Mouse (Mus musculus) olfactory bulb, adult 2 months (tissue): ENCODE measurements around the gene Rxfp4. TPM values are rescaled to one million over a fixed set of nuclear protein-coding genes. Genes with fewer than 3 reads are reported as not detected.
"Not testable (repeated sequence)": the region's sequence is repeated elsewhere in the genome, so short reads cannot be mapped to it uniquely, and the experiment has no call there.

Experiments used
- H3K27ac ChIP-seq: fragments of 200-500 bp; 2 replicates; pipeline ENCODE4 v1.5.1; 2012; ENCODE audit warnings: low read depth, low read length; ENCODE audit not compliant: insufficient read depth
- H3K4me1 ChIP-seq: fragments of 200-500 bp; 2 replicates; pipeline ENCODE4 v1.6.1; 2012; ENCODE audit warnings: low read length; ENCODE audit not compliant: control insufficient read depth, insufficient read depth
- H3K4me3 ChIP-seq: fragments of 200-500 bp; 2 replicates; pipeline ENCODE4 v1.5.1; 2012; ENCODE audit warnings: mild to moderate bottlenecking, low read depth, low read length, moderate library complexity; ENCODE audit not compliant: insufficient read depth
- CTCF ChIP-seq: fragments of 200-500 bp; IDR thresholded peaks from 2 replicates; pipeline ENCODE4 v1.5.1; 2012; ENCODE audit warnings: low read depth, mild to moderate bottlenecking, low read length, moderate library complexity; ENCODE audit not compliant: insufficient read depth
- POLR2A ChIP-seq: fragments of 200-500 bp; IDR thresholded peaks from 2 replicates; pipeline ENCODE4 v1.6.1; 2012; ENCODE audit warnings: mild to moderate bottlenecking, low read depth, low read length, moderate library complexity; ENCODE audit not compliant: insufficient read depth
- WGBS: fragments of 180-500 bp; shearing (Covaris S2); methylation state at CpG from one replicate; pipeline ENCODE4 v1.1.7; 2018; 5-methylcytosine and 5-hydroxymethylcytosine counted together
- polyA plus RNA-seq: library from polyadenylated mRNA; stranded (reverse); fragments of >200 nt; gene quantifications from 2 replicates; pipeline ENCODE4 v1.2.4, GENCODE M21; 2012; ENCODE audit warnings: low replicate concordance; ENCODE audit not compliant: missing spikeins, insufficient read depth, insufficient read length

Rxfp4 gene
- polyA plus RNA-seq, 1 experiment = not detected

DNA sequence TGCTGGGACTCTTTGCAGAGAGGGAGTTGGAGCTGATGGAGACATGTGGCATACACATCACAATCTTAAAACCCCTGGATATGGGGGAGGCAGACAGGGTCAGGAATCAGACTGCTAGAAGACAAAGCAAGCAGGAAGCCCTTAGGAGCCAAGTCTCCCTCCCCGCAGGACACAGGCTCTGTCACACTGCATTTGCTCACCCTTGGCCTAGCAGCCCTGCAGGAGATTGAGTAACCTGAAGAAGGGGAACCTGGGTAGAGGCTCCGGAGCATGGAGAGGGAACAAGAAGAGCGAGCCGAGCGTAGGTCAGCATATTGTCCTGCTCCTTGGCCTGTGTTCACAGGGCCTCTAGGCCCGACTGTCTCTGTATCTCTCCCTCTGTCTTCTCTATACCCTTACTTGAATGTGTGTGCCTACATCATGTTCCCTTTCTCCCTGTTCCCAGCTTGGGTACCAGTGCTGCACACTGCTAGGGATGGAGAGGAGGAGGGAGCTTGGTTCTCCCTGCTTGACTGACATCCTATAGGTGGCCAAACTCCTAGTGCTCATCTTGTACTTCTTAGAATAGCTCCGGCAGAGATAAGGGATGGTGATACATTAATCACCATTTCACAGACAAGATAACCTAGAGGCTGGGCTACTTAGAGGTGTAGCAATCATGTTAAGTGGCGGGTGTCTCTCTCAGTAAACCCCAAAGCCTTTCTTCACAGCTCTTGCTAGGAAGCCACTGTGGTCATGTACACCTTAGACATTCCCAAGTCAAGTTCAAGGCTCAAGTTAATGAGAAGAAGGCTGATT, 34.7 kb downstream of the Rxfp4 start:
- 84% methylated on average over 8 of the region's 8 CpGs for WGBS
- Histone ChIP-seq H3K4me3 (no peak overlapping the region), H3K27ac (no peak overlapping the region), H3K4me1 (peaks cover 34% of the 10 kb centered on the region)
- TF ChIP-seq CTCF (no peak), POLR2A (no peak)

- Histone ChIP-seq H3K4me1 (peaks cover 34% of the 10 kb centered on the region), H3K4me3 (no peak overlapping the region), H3K27ac (no peak overlapping the region)
- no peak for TF ChIP-seq CTCF
- 57% methylated on average over 3 of the region's 3 CpGs for WGBS
Observed at GRCm38 (mm10) chr3:88616951-88617500, 35.9 kb downstream of the Rxfp4 start.

DNA sequence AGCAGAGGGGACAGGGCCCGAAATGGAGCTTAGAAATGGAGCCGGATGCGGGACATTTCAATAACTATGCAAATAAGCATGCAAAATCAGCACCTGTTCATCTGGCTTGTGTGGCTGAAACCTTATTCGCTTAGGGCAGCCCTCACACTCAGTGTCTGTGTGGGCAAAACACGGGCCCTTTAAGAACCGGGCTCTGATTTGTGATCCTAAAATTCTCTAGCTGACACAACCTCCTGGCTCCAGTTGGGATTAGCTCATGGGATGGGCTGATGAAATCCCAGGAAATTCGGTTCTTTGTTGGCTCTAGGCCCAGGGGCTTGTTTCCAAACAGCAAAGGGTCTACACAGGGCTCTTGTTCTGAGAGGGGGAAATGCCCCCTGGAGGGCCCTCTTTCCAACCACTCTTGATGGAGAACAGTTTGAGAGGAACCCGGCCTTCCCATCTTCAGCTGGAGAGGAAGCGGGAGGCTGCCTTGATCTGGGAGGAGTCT, 37.0 kb downstream of the Rxfp4 start:
- Histone ChIP-seq H3K4me1 (peaks cover 34% of the 10 kb centered on the region), H3K4me3 (peak overlapping the region; percentile 25), H3K27ac (peak overlapping the region; percentile 28; the same call in 1 of the 2 replicates)
- TF ChIP-seq POLR2A = no peak
- TF ChIP-seq CTCF = no peak
- WGBS = 36% methylated on average over 9 of the region's 9 CpGs

DNA sequence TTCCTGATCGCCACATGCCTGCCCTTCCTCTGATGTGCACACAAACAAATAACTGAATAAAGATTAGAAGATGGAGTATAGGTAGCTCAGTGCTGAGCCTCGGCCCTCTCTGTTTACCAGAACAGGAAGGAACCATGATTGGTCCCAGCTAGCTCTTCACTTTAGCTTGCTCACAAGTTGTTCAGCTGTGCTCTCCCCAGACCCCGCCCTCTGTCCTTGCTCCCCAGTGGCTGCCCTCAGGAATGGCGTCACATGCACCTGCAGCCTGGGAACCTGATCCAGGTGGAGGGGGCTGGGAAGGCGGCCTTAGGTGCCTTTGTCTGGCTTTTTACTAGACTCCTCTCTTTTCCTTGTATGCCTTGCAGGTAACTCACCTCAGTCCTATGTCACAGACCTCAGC, 37.8 kb downstream of the Rxfp4 start:
- WGBS = 89% methylated on average over 5 of the region's 5 CpGs
- Histone ChIP-seq H3K4me3 (no peak overlapping the region), H3K4me1 (peaks cover 34% of the 10 kb centered on the region), H3K27ac (no peak overlapping the region)
- TF ChIP-seq POLR2A (no peak), CTCF (no peak)

DNA sequence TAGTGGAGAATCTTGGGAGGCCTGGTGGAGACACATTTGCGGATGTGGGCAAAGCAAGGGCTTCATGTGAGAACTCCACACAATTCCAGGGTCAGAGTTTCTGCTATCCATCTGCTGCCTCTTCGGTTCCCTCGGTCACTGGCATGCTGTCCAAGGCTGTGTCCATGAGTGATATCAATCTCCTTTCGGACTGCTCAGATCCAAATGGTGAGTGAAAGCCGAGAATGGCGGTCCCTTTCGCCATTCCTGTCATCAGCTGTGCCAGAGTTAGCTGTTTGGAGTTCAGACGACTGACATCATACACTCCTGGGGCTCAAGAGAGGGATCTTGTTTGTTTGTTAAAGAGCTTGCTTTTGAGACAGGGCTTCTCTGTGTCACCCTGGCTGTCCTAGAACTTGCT, 38.5 kb downstream of the Rxfp4 start:
- Histone ChIP-seq H3K4me3 (no peak overlapping the region), H3K27ac (no peak overlapping the region), H3K4me1 (peaks cover 28% of the 10 kb centered on the region)
- TF ChIP-seq CTCF (no peak), POLR2A (no peak)
- 90% methylated on average over 8 of the region's 8 CpGs for WGBS

- WGBS = 83% methylated on average over 4 of the region's 4 CpGs
Observed at GRCm38 (mm10) chr3:88609066-88609465, 43.9 kb downstream of the Rxfp4 start.

DNA sequence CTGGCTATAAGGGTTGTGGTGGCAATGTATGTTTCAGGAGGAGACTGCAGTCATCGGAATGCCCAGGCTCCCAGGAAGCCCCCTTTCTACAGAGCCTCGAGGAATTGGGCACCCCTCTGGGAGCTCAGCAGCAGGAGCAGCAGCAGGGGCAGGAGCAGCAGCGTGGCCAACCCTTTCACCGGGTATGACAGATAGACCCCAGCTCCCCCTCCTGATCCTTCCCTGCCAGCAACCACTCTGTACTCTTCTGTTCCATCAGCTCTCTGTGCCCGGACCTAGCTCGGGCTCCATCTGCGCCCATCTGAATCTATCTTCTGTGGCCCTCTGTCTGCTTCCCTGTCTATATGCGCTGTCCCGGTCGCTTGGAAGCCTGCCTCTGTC, 45.2 kb downstream of the Rxfp4 start:
- peaks cover 8% of the 10 kb centered on the region for H3K4me1 ChIP-seq
- TF ChIP-seq CTCF = no peak
- TF ChIP-seq POLR2A = no peak
- H3K4me3 ChIP-seq = 0 out of 2 replicates have a peak overlapping the region, but pooled peaks have one; percentile 1
- no peak overlapping the region for H3K27ac ChIP-seq
- 23% methylated on average over 10 of the region's 10 CpGs for WGBS

More at GRCm38 (mm10) chr3:88609066-88609465, 43.9 kb downstream of the Rxfp4 start:
- peaks cover 8% of the 10 kb centered on the region for H3K4me1 ChIP-seq
- H3K27ac ChIP-seq = no peak overlapping the region
- no peak for TF ChIP-seq POLR2A
- TF ChIP-seq CTCF = no peak
- no peak overlapping the region for H3K4me3 ChIP-seq

GRCm38 (mm10) chr3:88607065-88607757, 45.7 kb downstream of the Rxfp4 start:
- H3K27ac ChIP-seq = no peak overlapping the region
- TF ChIP-seq CTCF (peak; percentile 94), POLR2A (no peak)
- 0 out of 2 replicates have a peak overlapping the region, but pooled peaks have one; percentile 1 for H3K4me3 ChIP-seq
- peaks cover 8% of the 10 kb centered on the region for H3K4me1 ChIP-seq
- under 1% methylated on average over 20 of the region's 20 CpGs for WGBS

- not testable (repeated sequence) for H3K27ac ChIP-seq, H3K4me3 ChIP-seq, H3K4me1 ChIP-seq
- WGBS = 95% methylated on average over 2 of the region's 2 CpGs
Observed at GRCm38 (mm10) chr3:88605666-88606065, 47.3 kb downstream of the Rxfp4 start, which contains the start of gene Arhgef2. Gene Arhgef2 (plus strand): TSS chr3:88605966.
